Mouse (Mus musculus) central nervous system, embryonic 14 days (tissue): Measurements from ENCODE around the gene 6430571L13Rik. TPM values are rescaled to one million over a fixed set of nuclear protein-coding genes. Genes with fewer than 3 reads are reported as not detected.

ENCODE experiments used
- polyA plus RNA-seq: library from polyadenylated mRNA; depleted of rRNA; stranded (reverse); fragments of >200 nt; gene quantifications from 2 replicates; pipeline ENCODE4 v1.2.3, GENCODE M21; 2012; rRNA removed

Gene 6430571L13Rik
- polyA plus RNA-seq: 5.8 and 6.4 TPM in 2 replicates

DNA sequence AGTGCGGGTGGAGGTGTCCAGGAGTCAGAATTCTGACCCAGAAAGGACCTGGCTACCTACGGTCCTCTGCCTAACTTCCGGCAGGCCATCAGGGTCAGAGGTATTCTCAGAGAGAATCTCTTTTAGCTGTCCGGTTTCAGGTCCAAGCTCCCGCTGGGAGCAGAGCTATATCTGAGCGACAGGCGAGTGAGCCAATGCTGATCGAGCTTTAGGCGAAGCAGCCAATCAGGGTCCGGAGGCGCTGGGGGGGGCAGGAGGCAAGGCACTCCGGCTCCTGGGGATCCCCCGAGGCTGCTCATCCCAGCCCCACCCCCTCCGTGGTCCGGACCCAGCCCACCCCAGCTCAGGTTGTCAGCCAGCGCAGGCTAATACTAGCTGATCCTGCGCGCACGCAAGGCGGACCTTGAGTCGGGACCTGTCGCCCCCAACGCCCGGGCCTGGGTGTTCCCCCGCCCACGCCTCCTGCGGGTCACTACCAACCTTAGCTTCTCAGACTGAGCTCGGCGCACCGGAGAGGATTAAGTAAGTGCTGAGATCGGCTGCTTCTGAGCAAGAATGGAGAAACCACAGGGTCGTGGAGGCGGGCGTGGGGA is at the start of gene 6430571L13Rik:
Gene 6430571L13Rik, plus strand, starts transcription at position 336 of the 593 bp plus-strand sequence.

DNA sequence AAGGTAGTCTGAATTCAATTTTAAA is 44.6 kb upstream of the 6430571L13Rik start, which contains the start of gene Cish:
Gene Cish, plus strand, starts transcription at position 11 of the 25 bp plus-strand sequence.

DNA sequence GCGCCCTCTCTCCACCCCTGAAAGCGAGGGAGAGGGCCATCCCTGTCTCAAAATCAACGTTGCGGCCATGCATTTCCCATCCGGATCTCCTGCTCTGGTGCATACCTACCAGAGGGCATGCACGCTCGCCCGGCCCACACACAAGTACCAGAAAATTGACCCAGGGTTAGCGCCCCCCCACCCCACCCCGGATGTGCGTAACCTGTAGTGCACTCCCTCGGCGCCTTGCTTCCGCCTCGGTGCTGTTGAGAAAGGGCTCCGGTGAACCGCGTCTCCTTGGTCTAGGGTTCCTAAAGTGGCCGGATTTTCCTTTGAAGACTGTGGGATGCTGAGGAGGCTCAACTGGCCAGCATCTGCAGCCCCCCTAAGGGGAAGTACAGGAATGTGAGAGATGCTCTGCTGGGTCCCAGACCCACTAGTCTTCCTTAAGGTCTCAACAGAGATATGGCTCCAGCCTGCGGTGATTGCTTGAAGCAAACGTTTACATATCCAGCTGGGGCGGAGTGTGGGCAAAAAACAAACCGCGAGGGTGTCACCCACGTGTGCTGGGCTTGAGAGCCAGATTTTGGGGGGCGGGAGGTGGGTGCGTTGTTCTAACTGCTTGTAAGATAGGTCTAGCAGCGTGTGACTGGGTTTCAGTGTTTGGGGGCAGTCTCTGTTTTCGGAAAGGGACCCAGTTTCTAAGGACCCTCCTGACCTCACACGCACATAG is 2.1 kb upstream of the 6430571L13Rik start, which contains the start of gene Hemk1:
Gene Hemk1, minus strand, starts transcription at position 179 of the 712 bp plus-strand sequence.

DNA sequence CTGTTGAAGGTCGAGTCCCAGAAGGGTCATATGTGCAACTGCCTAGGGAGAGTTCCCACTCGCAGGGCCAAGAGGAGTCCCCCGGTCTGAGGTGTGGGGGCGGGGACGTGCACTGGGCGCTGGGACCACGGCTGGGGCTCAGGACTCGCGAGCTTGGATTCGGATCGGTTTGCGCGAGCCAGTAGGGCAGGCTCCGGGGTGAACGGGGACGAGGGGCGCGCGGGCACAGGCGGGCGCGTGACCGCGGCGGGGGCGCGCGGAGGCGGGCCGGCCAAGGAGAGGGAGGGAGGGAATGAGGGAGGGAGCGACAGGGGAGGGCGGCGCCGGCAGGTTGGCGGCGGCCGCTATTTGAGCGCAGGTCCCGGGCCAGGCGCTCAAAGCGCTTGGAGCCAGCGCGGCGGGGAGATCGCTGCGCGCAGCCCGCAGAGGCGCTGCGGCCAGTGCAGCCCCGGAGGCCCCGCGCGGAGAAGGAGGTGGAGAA is 59.1 kb downstream of the 6430571L13Rik start, which contains the start of gene Cacna2d2:
Gene Cacna2d2, plus strand, starts transcription at position 122 of the 481 bp plus-strand sequence.

Other genes with a start within 250 kb of the 6430571L13Rik start
- 42.5 and 42.6 TPM in 2 replicates for gene Dock3, start 108.7 kb upstream of the 6430571L13Rik start, polyA plus RNA-seq
- gene Mapkapk3, start 50.7 kb upstream of the 6430571L13Rik start, polyA plus RNA-seq: 3.0 and 4.1 TPM in 2 replicates
- gene Cish, start 44.6 kb upstream of the 6430571L13Rik start, polyA plus RNA-seq: 7.2 and 8.0 TPM in 2 replicates
- 31.8 and 32.4 TPM in 2 replicates for gene Hemk1, start 2.3 kb upstream of the 6430571L13Rik start, polyA plus RNA-seq
- gene Cacna2d2, start 59.0 kb downstream of the 6430571L13Rik start, polyA plus RNA-seq: 82.6 and 102 TPM in 2 replicates
- 32.8 and 33.5 TPM in 2 replicates for gene Tmem115, start 193.3 kb downstream of the 6430571L13Rik start, polyA plus RNA-seq
- gene Cyb561d2, start 201.6 kb downstream of the 6430571L13Rik start, polyA plus RNA-seq: 27.6 and 30.1 TPM in 2 replicates
- 78.8 and 83.5 TPM in 2 replicates for gene Nprl2, start 201.6 kb downstream of the 6430571L13Rik start, polyA plus RNA-seq
- gene Zmynd10, start 206.7 kb downstream of the 6430571L13Rik start, polyA plus RNA-seq: 5.8 and 7.0 TPM in 2 replicates
- gene Rassf1, start 211.0 kb downstream of the 6430571L13Rik start, polyA plus RNA-seq: 34.2 and 44.6 TPM in 2 replicates
- gene Tusc2, start 222.7 kb downstream of the 6430571L13Rik start, polyA plus RNA-seq: 78.2 and 82.7 TPM in 2 replicates
- gene Hyal2, start 227.3 kb downstream of the 6430571L13Rik start, polyA plus RNA-seq: 62.7 and 63.0 TPM in 2 replicates
- gene Hyal1, start 236.3 kb downstream of the 6430571L13Rik start, polyA plus RNA-seq: 4.3 and 4.8 TPM in 2 replicates
- gene Naa80, start 238.3 kb downstream of the 6430571L13Rik start, polyA plus RNA-seq: 26.0 and 30.3 TPM in 2 replicates
- 1.2 and 1.3 TPM in 2 replicates for gene Hyal3, start 240.2 kb downstream of the 6430571L13Rik start, polyA plus RNA-seq
- 24.6 and 30.0 TPM in 2 replicates for gene Ifrd2, start 247.0 kb downstream of the 6430571L13Rik start, polyA plus RNA-seq